Mouse (Mus musculus): ENCODE data around the gene Fancf. TPM values are rescaled to one million over a fixed set of nuclear protein-coding genes. Genes with fewer than 3 reads are reported as not detected.

Gene Fancf
- polyA plus RNA-seq, 1 experiment, result 7.2 TPM

DNA sequence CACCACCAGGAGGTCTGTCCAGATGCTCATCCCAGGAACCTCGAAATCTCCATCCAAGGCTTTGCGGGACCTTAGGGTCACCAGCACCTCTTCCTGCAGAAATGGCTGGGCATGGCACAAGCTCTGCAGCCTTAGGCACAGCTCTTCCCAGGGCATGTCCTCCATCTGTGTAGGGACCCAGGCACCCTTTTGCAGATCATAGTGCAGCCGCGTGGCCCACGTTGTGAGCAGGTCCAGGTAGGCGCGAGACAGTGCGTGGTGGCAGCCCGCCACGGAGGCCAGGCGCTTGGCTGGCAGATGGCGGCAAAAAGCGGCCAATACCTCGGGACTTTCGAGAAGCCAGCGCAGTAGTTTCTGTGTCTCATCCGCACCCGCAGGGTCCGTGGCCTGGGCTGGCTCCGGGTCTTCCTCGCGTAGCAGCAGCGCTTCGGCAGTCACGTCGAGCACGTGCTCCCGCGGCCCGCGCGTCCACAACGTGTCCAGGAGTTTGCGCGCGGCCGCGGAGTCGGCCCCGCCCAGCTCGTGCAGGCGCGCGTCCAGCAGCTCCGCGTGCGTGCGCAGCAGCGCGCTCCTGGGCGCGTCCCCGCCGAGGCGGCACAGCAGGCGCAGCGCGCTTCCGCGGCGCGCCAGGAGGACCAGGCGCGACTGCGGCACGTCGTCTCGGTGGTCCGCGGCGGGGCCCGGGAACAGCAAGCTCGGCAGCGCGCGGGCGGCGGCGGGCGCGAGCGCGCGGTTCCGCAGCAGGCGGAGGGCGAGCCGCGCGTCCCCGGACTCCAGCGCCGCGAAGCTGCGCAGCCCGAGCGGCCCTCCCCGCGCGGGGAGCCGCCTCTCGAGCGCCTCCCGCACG, 594 bp downstream of the Fancf start, which contains the start of gene Gas2:
Gene Gas2, plus strand, starts transcription at position 766 of the 847 bp plus-strand sequence.
- peak within 1 kb of the TSS; percentile 96 for H3K4me2 ChIP-seq (ENCODE audit: low read depth)
- no peaks in the 10 kb centered on the region for H3K27me3 ChIP-seq (ENCODE audit: control insufficient read depth, insufficient read depth, insufficient read length)
- H3K79me2 ChIP-seq (ENCODE audit: control insufficient read depth, insufficient read depth), result peaks cover 46% of the 10 kb centered on the region
- H3ac ChIP-seq (ENCODE audit: control insufficient read depth, insufficient read length), result peak within 1 kb of the TSS; percentile 91
- TF ChIP-seq SRF (IDR thresholded peaks at IDR 0.05; ENCODE audit: control insufficient read depth, insufficient read length, low read depth) (no peak), USF1 (IDR thresholded peaks at IDR 0.05; ENCODE audit: low read depth) (no peak), POLR2A (IDR thresholded peaks at IDR 0.05; ENCODE audit: insufficient read length, low read depth) (peak; percentile 76), POLR2AphosphoS2 (IDR thresholded peaks at IDR 0.05; ENCODE audit: insufficient read length, low read depth) (peak; percentile 57), TCF12 (IDR thresholded peaks at IDR 0.05; ENCODE audit: insufficient read depth, poor library complexity, severe bottlenecking) (no peak), MAX (IDR thresholded peaks at IDR 0.05; ENCODE audit: low read depth) (peak; percentile 54), TCF3 (IDR thresholded peaks at IDR 0.05; ENCODE audit: insufficient read length, low read depth) (no peak), E2F4 (IDR thresholded peaks at IDR 0.05; ENCODE audit: insufficient read depth) (no peak), MYOD1 (IDR thresholded peaks at IDR 0.05; ENCODE audit: control insufficient read depth in 1 of 3, insufficient read length in 2 of 3, low read depth in 2 of 3) (peak in 1 of 3 experiments; percentile 51), MYOG (IDR thresholded peaks at IDR 0.05; ENCODE audit: control insufficient read depth in 1 of 3, insufficient read depth in 1 of 3, insufficient read length in 2 of 3, low read depth in 2 of 3) (peak in 1 of 3 experiments; percentile 31), CEBPB (IDR thresholded peaks at IDR 0.05; ENCODE audit: insufficient read depth, poor library complexity, severe bottlenecking) (no peak), REST (IDR thresholded peaks at IDR 0.05; ENCODE audit: insufficient read depth, insufficient read length) (no peak)
- H3K4me3 ChIP-seq, result peak within 1 kb of the TSS; percentile 39
- peaks cover 22% of the 10 kb centered on the region for H3K36me3 ChIP-seq (ENCODE audit: control insufficient read depth, insufficient read depth)

DNA sequence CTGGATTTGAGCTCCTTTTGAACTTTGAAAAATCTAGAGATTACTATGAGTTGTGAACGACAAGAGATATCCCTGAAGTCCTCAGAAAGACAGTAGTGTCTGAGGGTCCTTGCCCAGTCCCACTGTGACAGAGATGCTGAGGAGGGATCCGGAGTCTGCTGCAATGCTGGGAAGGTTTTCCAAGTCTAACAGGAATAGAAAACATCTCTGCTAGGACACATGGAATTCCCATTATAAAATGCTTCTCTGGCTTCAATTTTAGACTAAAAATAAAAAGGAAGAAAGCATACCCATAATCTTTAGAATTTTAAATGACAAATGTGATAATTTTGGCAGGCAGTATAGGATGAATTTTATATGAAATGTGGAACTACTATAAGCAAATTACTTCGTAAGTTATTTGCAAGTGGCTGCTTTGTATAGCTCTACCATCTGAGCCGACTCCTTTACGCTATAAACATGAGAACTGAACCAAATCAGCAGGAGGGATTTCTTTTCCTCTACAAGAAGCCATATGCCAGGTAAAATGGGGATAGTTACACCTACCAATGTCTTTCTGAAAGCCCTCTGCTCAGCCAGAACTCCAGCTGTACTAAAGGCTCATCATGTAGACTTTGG, 10.1 kb downstream of the Fancf start:
- peaks cover 2% of the 10 kb centered on the region for H3K36me3 ChIP-seq (ENCODE audit: control insufficient read depth, insufficient read depth)
- no peaks in the 10 kb centered on the region for H3K27me3 ChIP-seq (ENCODE audit: control insufficient read depth, insufficient read depth, insufficient read length)
- no peak overlapping the region for H3K4me2 ChIP-seq (ENCODE audit: low read depth)
- no peak overlapping the region for H3K4me3 ChIP-seq
- peaks cover 9% of the 10 kb centered on the region for H3K79me2 ChIP-seq (ENCODE audit: control insufficient read depth, insufficient read depth)
- H3ac ChIP-seq (ENCODE audit: control insufficient read depth, insufficient read length), result no peak overlapping the region
- TF ChIP-seq MYOG (IDR thresholded peaks at IDR 0.05; ENCODE audit: control insufficient read depth in 1 of 3, insufficient read depth in 1 of 3, insufficient read length in 2 of 3, low read depth in 2 of 3) (no peak), CEBPB (IDR thresholded peaks at IDR 0.05; ENCODE audit: insufficient read depth, poor library complexity, severe bottlenecking) (no peak)

GRCm38 (mm10) chr7:51850877-51851276, 11.2 kb downstream of the Fancf start:
- Histone ChIP-seq H3ac (ENCODE audit: control insufficient read depth, insufficient read length) (no peak overlapping the region), H3K36me3 (ENCODE audit: control insufficient read depth, insufficient read depth) (no peaks in the 10 kb centered on the region), H3K27me3 (ENCODE audit: control insufficient read depth, insufficient read depth, insufficient read length) (no peaks in the 10 kb centered on the region), H3K4me2 (ENCODE audit: low read depth) (no peak overlapping the region), H3K79me2 (ENCODE audit: control insufficient read depth, insufficient read depth) (no peaks in the 10 kb centered on the region), H3K4me3 (no peak overlapping the region)
- no peak for TF ChIP-seq E2F4 (IDR thresholded peaks at IDR 0.05; ENCODE audit: insufficient read depth)
- TF ChIP-seq MYOG (IDR thresholded peaks at IDR 0.05; ENCODE audit: control insufficient read depth in 1 of 3, insufficient read depth in 1 of 3, insufficient read length in 2 of 3, low read depth in 2 of 3), result no peak
- no peak for TF ChIP-seq MAX (IDR thresholded peaks at IDR 0.05; ENCODE audit: low read depth)
- TF ChIP-seq POLR2A (IDR thresholded peaks at IDR 0.05; ENCODE audit: insufficient read length, low read depth), result no peak
- no peak for TF ChIP-seq CEBPB (IDR thresholded peaks at IDR 0.05; ENCODE audit: insufficient read depth, poor library complexity, severe bottlenecking)
- no peak for TF ChIP-seq SRF (IDR thresholded peaks at IDR 0.05; ENCODE audit: control insufficient read depth, insufficient read length, low read depth)
- TF ChIP-seq REST (IDR thresholded peaks at IDR 0.05; ENCODE audit: insufficient read depth, insufficient read length), result no peak
- TF ChIP-seq TCF12 (IDR thresholded peaks at IDR 0.05; ENCODE audit: insufficient read depth, poor library complexity, severe bottlenecking), result no peak
- no peak for TF ChIP-seq MYOD1 (IDR thresholded peaks at IDR 0.05; ENCODE audit: control insufficient read depth in 1 of 3, insufficient read length in 2 of 3, low read depth in 2 of 3)
- no peak for TF ChIP-seq POLR2AphosphoS2 (IDR thresholded peaks at IDR 0.05; ENCODE audit: insufficient read length, low read depth)
- no peak for TF ChIP-seq TCF3 (IDR thresholded peaks at IDR 0.05; ENCODE audit: insufficient read length, low read depth)
- TF ChIP-seq USF1 (IDR thresholded peaks at IDR 0.05; ENCODE audit: low read depth), result no peak

DNA sequence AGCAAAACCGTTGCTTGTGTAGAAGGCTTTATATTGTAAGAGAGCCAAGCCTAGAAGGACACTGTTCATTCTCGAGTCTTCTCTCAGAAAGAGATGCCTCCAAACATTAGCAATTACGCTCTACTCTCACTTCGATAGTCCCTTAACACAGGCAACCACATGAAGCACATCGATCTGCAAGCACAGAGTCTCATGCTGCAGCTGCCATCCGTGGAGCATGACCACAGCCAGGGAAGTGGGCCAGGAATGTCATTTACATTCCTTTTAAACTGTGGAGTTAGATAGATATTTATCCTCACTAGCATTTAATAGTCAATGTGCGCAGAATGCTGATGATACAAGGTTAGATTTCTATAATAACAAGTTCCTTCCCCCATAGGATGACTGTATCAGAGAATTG, 21.6 kb downstream of the Fancf start:
- Histone ChIP-seq H3K4me2 (ENCODE audit: low read depth) (peak overlapping the region; percentile 45), H3K4me3 (no peak overlapping the region), H3K27me3 (ENCODE audit: control insufficient read depth, insufficient read depth, insufficient read length) (no peaks in the 10 kb centered on the region), H3K36me3 (ENCODE audit: control insufficient read depth, insufficient read depth) (no peaks in the 10 kb centered on the region), H3ac (ENCODE audit: control insufficient read depth, insufficient read length) (no peak overlapping the region), H3K79me2 (ENCODE audit: control insufficient read depth, insufficient read depth) (no peaks in the 10 kb centered on the region)
- TF ChIP-seq MYOD1 (IDR thresholded peaks at IDR 0.05; ENCODE audit: control insufficient read depth in 1 of 3, insufficient read length in 2 of 3, low read depth in 2 of 3) (peak in 2 of 3 experiments; percentile 82 to 86), SRF (IDR thresholded peaks at IDR 0.05; ENCODE audit: control insufficient read depth, insufficient read length, low read depth) (no peak), MYOG (IDR thresholded peaks at IDR 0.05; ENCODE audit: control insufficient read depth in 1 of 3, insufficient read depth in 1 of 3, insufficient read length in 2 of 3, low read depth in 2 of 3) (peak; percentile 30 to 78 (median 62))
